Mouse (Mus musculus): ENCODE measurements at regions not wholly inside any gene's neighbourhood (a gene's known extent, or its start where the extent isn't known, plus 50 kb on each side); places are given as distances from the start of the nearest gene placed in this dataset.
"Not testable (repeated sequence)": the region's sequence is repeated elsewhere in the genome, so short reads cannot be mapped to it uniquely, and the experiment has no call there.

- not testable (repeated sequence) for DNase-seq (ENCODE audit: low read depth)
These were observed 233.6 kb downstream of the Utp18 start for GRCm38 (mm10) chr11:93651966-93652365.
